Mouse (Mus musculus): ENCODE data around the gene Zfp882. TPM values are rescaled to one million over a fixed set of nuclear protein-coding genes. Genes with fewer than 3 reads are reported as not detected.

Gene Zfp882
- total and polyA plus RNA-seq, 3 experiments: 0.55 to 3.5 (median 3.1) TPM

DNA sequence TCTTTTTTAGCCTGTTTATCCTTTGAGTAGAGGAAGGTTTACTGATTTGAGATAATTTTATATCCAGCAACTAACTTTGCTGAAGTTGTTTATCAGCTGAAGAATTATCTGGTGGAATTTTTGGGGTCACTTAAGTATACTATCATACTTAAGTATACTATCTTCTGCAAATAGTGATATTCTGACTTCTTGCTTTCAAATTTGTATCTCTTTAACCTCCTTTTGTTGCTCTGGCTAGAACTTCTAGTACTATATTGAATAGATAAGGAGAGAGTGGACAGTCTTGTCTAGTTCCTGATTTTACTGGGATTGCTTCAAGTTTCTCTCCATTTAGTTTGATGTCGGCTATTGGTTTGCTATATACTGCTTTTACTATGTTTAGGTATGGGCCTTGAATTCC is 1.6 kb upstream of the Zfp882 start:
- H3K27ac ChIP-seq: no peak overlapping the region
- intact Hi-C loops (cut with DNase I): loop anchor here (5.0 kb wide), 2 partner anchors 45 to 65 kb away; partner anchors contain the start of gene Zfp961
- no peak for DNase-seq
- H3K4me3 ChIP-seq: no peak overlapping the region
- no peaks in the 10 kb centered on the region; the same call in 1 of the 2 replicates for H3K4me1 ChIP-seq (ENCODE audit: control insufficient read depth, insufficient read depth, low read length)
- H3K79me2 ChIP-seq (replicated peaks; ENCODE audit: control insufficient read depth, insufficient read depth, low read length): no peaks in the 10 kb centered on the region
- H3K27me3 ChIP-seq (ENCODE audit: control insufficient read depth, insufficient read depth, low read length): no peaks in the 10 kb centered on the region
- no peak for TF ChIP-seq EP300 (IDR thresholded peaks at IDR 0.05; ENCODE audit: insufficient read depth, low read depth, low read length)
- TF ChIP-seq POLR2A (IDR thresholded peaks at IDR 0.05; ENCODE audit: insufficient read depth, low read depth, low read length): no peak
- no peak for TF ChIP-seq CTCF (IDR thresholded peaks at IDR 0.05)
- H3K36me3 ChIP-seq (ENCODE audit: control insufficient read depth, insufficient read depth, low read length): no peaks in the 10 kb centered on the region
- WGBS: 97% methylated on average over 1 of the region's 1 CpGs
- no peak overlapping the region for H3K9ac ChIP-seq (ENCODE audit: low read depth, low read length)

DNA sequence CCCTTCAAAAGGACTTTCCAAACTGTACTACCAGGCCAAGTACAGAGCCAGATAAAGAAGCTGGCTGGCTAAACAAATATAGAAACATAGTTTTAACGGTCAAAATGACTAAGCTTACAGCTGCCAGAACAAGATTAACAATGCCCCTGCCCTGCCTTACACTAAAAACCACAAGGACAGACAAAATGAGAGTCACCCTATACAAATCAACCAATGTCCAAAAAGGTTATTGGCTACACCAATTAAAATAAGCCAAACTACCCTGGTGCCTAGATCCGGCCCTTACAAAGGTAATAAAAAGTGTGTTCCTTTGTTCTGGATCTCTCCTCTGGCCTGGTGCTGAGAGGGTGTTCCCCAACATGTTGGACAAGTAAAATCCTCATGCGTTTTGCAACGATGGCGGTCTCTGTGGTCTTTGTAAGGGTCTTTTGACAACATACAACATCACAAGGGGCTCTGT is 580 bp upstream of the Zfp882 start:
- no peaks in the 10 kb centered on the region for H3K27me3 ChIP-seq (ENCODE audit: control insufficient read depth, insufficient read depth, low read length)
- no peaks in the 10 kb centered on the region; the same call in 1 of the 2 replicates for H3K4me1 ChIP-seq (ENCODE audit: control insufficient read depth, insufficient read depth, low read length)
- no peak overlapping the region for H3K9ac ChIP-seq (ENCODE audit: low read depth, low read length)
- TF ChIP-seq EP300 (IDR thresholded peaks at IDR 0.05; ENCODE audit: insufficient read depth, low read depth, low read length) (no peak), POLR2A (IDR thresholded peaks at IDR 0.05; ENCODE audit: insufficient read depth, low read depth, low read length) (no peak), CTCF (IDR thresholded peaks at IDR 0.05) (no peak)
- H3K27ac ChIP-seq: peak overlapping the region; percentile 94
- 91% methylated on average over 5 of the region's 5 CpGs for WGBS
- no peak for DNase-seq
- H3K36me3 ChIP-seq (ENCODE audit: control insufficient read depth, insufficient read depth, low read length): no peaks in the 10 kb centered on the region
- intact Hi-C loops (cut with DNase I): loop anchor here (1.0 to 5.0 kb wide), 3 partner anchors 15 to 64 kb away; partner anchors contain the start of gene Zfp961
- H3K79me2 ChIP-seq (replicated peaks; ENCODE audit: control insufficient read depth, insufficient read depth, low read length): no peaks in the 10 kb centered on the region
- H3K4me3 ChIP-seq: no peak overlapping the region; the same call in 1 of the 2 replicates

DNA sequence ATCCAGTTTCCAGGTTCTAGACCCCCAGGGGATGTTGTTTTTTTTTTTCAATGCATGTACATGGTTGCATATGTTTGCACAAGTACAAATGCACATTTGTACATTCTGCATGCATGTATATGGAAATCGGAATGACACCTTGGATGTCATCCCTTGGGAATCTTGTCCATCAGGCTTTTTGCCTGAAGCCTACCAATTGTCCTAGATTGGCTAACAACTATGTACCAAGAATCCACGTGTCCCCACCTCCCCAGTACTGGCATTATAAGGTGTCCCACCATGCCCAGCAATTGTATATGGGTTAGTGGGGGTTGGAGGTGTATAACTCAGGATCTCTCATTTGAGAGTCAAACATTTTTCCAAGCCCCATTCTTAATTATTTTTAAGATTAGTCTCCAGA is 3.9 kb downstream of the Zfp882 start:
- DNase-seq: no peak
- intact Hi-C loops (cut with DNase I): no loop called here
- no peak for TF ChIP-seq CTCF (IDR thresholded peaks at IDR 0.05)
- TF ChIP-seq EP300 (IDR thresholded peaks at IDR 0.05; ENCODE audit: insufficient read depth, low read depth, low read length): no peak
- TF ChIP-seq POLR2A (IDR thresholded peaks at IDR 0.05; ENCODE audit: insufficient read depth, low read depth, low read length): no peak
- Histone ChIP-seq H3K79me2 (replicated peaks; ENCODE audit: control insufficient read depth, insufficient read depth, low read length) (no peaks in the 10 kb centered on the region), H3K27me3 (ENCODE audit: control insufficient read depth, insufficient read depth, low read length) (no peaks in the 10 kb centered on the region), H3K9ac (ENCODE audit: low read depth, low read length) (no peak overlapping the region), H3K4me1 (ENCODE audit: control insufficient read depth, insufficient read depth, low read length) (no peaks in the 10 kb centered on the region; the same call in 1 of the 2 replicates), H3K36me3 (ENCODE audit: control insufficient read depth, insufficient read depth, low read length) (no peaks in the 10 kb centered on the region), H3K27ac (no peak overlapping the region), H3K4me3 (no peak overlapping the region)
- WGBS: 90% methylated on average over 2 of the region's 2 CpGs

GRCm38 (mm10) chr8:71922567-71923401 is 14.4 kb downstream of the Zfp882 start:
- Histone ChIP-seq H3K27ac (peak overlapping the region; percentile 97), H3K27me3 (ENCODE audit: control insufficient read depth, insufficient read depth, low read length) (no peaks in the 10 kb centered on the region), H3K36me3 (ENCODE audit: control insufficient read depth, insufficient read depth, low read length) (peaks cover 9% of the 10 kb centered on the region), H3K79me2 (replicated peaks; ENCODE audit: control insufficient read depth, insufficient read depth, low read length) (peaks cover 3% of the 10 kb centered on the region), H3K4me1 (ENCODE audit: control insufficient read depth, insufficient read depth, low read length) (peaks cover 2% of the 10 kb centered on the region), H3K9ac (ENCODE audit: low read depth, low read length) (peak overlapping the region; percentile 85), H3K4me3 (peak overlapping the region; percentile 84)
- WGBS: under 1% methylated on average over 57 of the region's 57 CpGs
- peak; percentile 94 to 97 for DNase-seq
- intact Hi-C loops (cut with DNase I): loop anchor here (1.0 to 5.0 kb wide), 4 partner anchors 14 to 800 kb away; partner anchors contain the start of genes Sin3b, Zfp617, Zfp709 and Zfp882
- peak; percentile 77 for TF ChIP-seq POLR2A (IDR thresholded peaks at IDR 0.05; ENCODE audit: insufficient read depth, low read depth, low read length)
- peak; percentile 43; the same call in 1 of the 2 replicates for TF ChIP-seq EP300 (IDR thresholded peaks at IDR 0.05; ENCODE audit: insufficient read depth, low read depth, low read length)
- no peak for TF ChIP-seq CTCF (IDR thresholded peaks at IDR 0.05)

DNA sequence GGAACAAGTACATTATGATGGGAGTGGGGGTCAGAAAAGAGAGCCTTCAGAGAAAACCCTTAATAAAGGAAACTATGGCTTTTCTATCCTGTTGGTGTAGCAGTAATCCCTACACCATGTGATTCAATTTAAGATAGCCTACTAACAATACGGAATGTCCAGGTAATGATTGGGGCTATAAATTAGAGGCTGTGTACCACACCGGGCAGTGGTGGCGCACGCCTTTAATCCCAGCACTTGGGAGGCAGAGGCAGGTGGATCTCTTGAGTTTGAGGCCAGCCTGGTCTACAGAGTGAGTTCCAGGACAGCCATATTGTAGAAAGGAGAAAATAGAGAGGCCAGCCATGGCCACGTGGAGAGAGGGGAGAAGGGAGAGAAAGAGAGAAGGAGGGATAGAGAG is 17.4 kb downstream of the Zfp882 start:
- DNase-seq: no peak
- peaks cover 2% of the 10 kb centered on the region for H3K4me1 ChIP-seq (ENCODE audit: control insufficient read depth, insufficient read depth, low read length)
- 96% methylated on average over 5 of the region's 5 CpGs for WGBS
- peaks cover 3% of the 10 kb centered on the region for H3K79me2 ChIP-seq (replicated peaks; ENCODE audit: control insufficient read depth, insufficient read depth, low read length)
- intact Hi-C loops (cut with DNase I): no loop called here
- H3K27me3 ChIP-seq (ENCODE audit: control insufficient read depth, insufficient read depth, low read length): no peaks in the 10 kb centered on the region
- no peak for TF ChIP-seq EP300 (IDR thresholded peaks at IDR 0.05; ENCODE audit: insufficient read depth, low read depth, low read length)
- TF ChIP-seq POLR2A (IDR thresholded peaks at IDR 0.05; ENCODE audit: insufficient read depth, low read depth, low read length): no peak
- no peak for TF ChIP-seq CTCF (IDR thresholded peaks at IDR 0.05)
- no peak overlapping the region for H3K4me3 ChIP-seq
- H3K9ac ChIP-seq (ENCODE audit: low read depth, low read length): no peak overlapping the region
- peaks cover 14% of the 10 kb centered on the region for H3K36me3 ChIP-seq (ENCODE audit: control insufficient read depth, insufficient read depth, low read length)
- no peak overlapping the region for H3K27ac ChIP-seq

DNA sequence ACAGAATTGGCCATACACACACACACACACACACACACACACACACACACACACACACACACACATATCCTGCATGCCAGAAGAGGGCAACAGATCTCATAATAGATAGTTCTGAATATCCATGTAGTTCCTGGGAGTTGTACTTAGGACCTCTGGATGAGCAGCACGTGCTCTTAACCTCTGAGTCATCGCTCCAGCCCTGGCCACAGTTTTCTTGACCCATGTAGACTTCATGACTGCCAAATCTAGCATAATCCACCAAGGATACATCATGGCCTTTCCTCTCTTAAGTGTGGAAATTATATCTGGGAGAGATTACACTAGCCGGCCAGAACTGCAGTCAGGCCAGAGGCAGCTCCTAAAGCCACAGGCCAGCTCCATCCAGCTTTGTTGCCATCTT is 18.1 kb downstream of the Zfp882 start:
- no peak overlapping the region for H3K9ac ChIP-seq (ENCODE audit: low read depth, low read length)
- no peaks in the 10 kb centered on the region for H3K27me3 ChIP-seq (ENCODE audit: control insufficient read depth, insufficient read depth, low read length)
- no peak for DNase-seq
- intact Hi-C loops (cut with DNase I): no loop called here
- 60% methylated on average over 3 of the region's 3 CpGs for WGBS
- H3K79me2 ChIP-seq (replicated peaks; ENCODE audit: control insufficient read depth, insufficient read depth, low read length): peaks cover 3% of the 10 kb centered on the region
- TF ChIP-seq CTCF (IDR thresholded peaks at IDR 0.05) (no peak), EP300 (IDR thresholded peaks at IDR 0.05; ENCODE audit: insufficient read depth, low read depth, low read length) (no peak), POLR2A (IDR thresholded peaks at IDR 0.05; ENCODE audit: insufficient read depth, low read depth, low read length) (no peak)
- no peak overlapping the region for H3K4me3 ChIP-seq
- H3K4me1 ChIP-seq (ENCODE audit: control insufficient read depth, insufficient read depth, low read length): peaks cover 2% of the 10 kb centered on the region
- no peak overlapping the region for H3K27ac ChIP-seq
- peaks cover 14% of the 10 kb centered on the region for H3K36me3 ChIP-seq (ENCODE audit: control insufficient read depth, insufficient read depth, low read length)
